Mouse (Mus musculus) CD4-positive, CD25-positive, alpha-beta regulatory T cell, adult 2 months (primary cell): ENCODE data around the gene C1qtnf5.

Source experiments
- DNase-seq: peaks from one replicate; pipeline ENCODE4 v3.0.0-alpha.2; 2012; ENCODE audit warnings: low read depth, low spot score

C1qtnf5 gene

GRCm38 (mm10) chr9:44131276-44131590, 24.2 kb downstream of the C1qtnf5 start:
- DNase-seq = no peak

DNA sequence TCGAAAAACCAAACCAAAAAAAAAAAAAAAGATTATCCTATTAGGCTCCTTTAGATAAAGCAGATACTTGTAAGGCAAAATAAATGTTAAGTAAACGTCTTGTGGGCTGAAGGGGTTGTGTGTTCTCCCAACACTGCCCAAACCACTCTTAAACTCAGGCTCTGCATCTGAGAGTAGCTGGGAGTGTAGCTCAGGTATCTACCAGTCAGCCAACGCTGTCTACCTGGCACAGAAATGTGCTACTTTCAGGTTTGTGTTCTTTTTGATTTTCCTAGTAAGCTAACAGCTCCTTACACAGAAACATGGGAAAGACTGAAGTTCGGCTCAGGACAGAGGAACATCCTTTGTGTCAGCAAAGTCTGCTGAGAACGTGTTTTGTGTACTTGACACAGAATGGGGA, 25.2 kb downstream of the C1qtnf5 start:
- no peak for DNase-seq

DNA sequence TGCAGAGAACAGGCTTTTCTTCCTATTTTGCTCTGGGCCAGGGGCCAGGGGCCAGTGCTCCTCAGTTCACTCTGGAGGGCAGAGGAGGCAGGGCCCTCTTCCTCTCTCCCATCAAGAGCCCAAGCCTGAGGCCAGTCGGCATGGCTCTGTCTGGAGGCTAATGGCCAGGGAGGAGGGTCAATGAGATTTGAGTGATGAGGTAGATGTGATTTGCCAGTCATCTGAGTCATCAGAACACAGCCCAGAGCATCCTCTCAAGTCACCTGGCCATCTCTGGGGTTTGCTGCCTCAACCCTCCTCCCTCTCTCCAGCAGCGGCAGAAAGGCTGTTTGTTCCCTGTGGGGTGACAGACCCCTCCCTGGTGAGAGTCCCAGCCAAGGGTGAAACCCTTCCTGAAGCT, 26.2 kb downstream of the C1qtnf5 start:
- no peak for DNase-seq

GRCm38 (mm10) chr9:44134101-44134850, 27.2 kb downstream of the C1qtnf5 start, which contains the start of gene Mcam:
Gene Mcam, plus strand, starts transcription at chr9:44134469.
- peak; percentile 57 for DNase-seq

- DNase-seq = peak; percentile 57
These were observed 28.0 kb downstream of the C1qtnf5 start for GRCm38 (mm10) chr9:44134851-44135730.

DNA sequence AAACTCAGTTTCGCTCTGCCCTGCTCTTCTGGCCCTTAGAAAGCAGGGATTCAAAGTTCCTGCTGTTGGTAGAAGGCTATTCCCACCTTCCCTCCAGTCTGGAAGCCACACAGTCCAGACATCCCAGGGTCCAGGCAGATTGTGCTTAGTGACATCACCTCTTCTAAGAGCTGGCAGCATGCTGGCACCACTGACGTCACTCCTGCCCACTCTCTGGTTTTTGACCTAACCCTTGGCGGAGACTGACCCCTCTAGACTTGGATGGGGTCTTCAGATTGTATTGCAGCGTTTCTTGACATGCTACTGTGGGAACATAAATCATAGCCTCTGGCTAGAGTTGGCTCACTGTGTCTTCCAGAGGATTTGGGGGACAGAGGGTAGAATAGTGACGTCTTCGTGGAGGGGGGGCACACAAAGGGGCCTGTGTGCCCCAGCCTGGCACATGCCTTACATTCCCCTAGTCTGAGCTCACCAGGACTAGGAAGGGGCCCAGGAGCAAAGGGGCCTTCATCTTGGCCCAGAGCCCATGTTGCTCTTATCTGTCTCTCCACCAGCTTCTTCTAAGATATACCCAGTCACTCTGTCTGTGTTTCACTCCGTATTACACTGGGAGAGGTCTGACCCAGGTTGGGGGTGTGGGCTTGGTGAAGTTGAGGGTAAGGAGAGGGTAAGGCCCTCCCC, 28.8 kb downstream of the C1qtnf5 start:
- no peak for DNase-seq

GRCm38 (mm10) chr9:44137846-44138245, 30.8 kb downstream of the C1qtnf5 start:
- no peak for DNase-seq

DNA sequence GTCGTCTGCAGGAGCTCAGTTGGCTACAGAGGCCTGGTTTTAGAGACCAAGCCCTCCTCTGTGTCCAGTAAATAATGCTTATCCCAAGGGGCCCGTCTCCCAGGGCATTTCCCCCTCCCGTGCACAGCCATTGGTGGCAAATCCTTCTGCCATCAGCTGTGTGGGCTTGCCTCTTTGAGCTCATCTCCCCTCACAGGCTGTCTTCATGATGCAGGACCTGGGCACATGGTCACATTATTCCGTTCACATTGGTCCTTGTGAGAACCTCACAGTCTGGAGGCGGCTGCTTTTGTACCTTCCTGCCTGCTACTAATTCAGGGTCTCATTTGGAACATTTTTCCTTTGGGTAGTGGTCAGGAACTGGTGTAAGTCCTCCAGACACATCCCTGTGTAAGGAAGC, 34.9 kb downstream of the C1qtnf5 start:
- no peak for DNase-seq

DNA sequence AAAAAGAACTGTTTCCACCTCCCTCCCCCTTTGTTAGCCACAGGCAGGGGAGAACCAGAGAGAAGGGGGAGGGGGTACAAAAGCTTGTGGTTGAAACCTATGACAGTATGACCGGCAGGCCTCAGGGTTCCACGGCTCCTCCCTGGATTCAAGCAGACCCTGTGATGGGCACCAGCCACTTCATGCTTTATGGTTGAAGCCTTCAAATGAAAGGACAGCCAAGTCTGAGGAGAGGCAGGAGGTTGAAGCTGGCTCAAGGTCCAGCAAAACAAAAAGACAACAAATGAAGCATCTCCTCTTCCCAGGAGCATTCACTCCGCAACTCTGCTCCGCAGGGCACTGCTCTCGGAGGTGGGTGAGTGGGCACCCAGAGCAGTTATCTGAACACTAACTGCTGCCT, 36.4 kb downstream of the C1qtnf5 start:
- no peak for DNase-seq

- DNase-seq = no peak
These were observed 37.1 kb downstream of the C1qtnf5 start for GRCm38 (mm10) chr9:44144023-44144717.

DNA sequence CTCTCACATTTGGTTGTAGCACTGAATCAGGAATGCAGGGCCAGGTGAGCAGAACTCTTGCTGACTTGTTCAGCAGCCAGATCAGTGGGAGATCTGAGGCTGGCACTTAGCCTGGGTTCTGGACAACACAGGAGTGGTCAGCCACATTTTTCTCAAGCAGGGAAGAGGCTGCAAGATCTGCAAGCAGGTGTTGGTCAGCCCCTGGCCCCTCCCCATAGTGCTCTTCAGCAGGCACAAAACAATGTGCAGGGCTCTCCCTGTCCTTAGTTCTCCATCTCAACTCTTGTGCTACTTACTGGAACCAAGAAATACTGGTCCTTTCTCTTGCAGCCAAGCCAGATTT, 37.6 kb downstream of the C1qtnf5 start:
- no peak for DNase-seq

DNA sequence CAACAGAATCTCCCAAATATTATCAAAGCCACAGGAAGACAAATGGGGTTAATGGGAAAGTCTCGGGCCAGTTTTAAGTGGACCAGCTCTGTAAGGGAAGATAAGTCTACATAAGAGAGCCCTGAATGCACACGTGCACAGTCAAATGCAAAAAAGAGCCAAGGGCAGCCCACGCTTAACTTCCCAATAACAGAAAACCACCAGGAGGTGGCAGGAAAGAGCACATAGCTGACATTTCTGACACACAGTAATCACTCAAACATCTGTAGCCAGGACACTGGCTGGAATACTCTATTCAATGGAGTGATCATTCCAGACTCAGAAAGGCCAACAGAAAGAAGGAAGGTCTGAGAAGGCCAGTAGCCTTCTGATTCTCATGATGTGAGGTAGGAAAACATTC, 40.2 kb downstream of the C1qtnf5 start:
- peak; percentile 46 for DNase-seq
